Mouse (Mus musculus): ENCODE results near the gene Card6.

Card6 gene

GRCm38 (mm10) chr15:5097376-5097775 is 11.0 kb downstream of the Card6 start:
- in situ Hi-C loops (cut with MboI; ENCODE audit: unreplicated experiment in 2 of 2), result loop anchor here (25.0 kb wide), 3 partner anchors 1115 to 1790 kb away; no protein-coding TSS in a partner anchor

GRCm38 (mm10) chr15:5095534-5096301 is 12.6 kb downstream of the Card6 start:
- in situ Hi-C loops (cut with MboI; ENCODE audit: unreplicated experiment in 2 of 2), result loop anchor here (25.0 kb wide), 3 partner anchors 1117 to 1792 kb away; no protein-coding TSS in a partner anchor

DNA sequence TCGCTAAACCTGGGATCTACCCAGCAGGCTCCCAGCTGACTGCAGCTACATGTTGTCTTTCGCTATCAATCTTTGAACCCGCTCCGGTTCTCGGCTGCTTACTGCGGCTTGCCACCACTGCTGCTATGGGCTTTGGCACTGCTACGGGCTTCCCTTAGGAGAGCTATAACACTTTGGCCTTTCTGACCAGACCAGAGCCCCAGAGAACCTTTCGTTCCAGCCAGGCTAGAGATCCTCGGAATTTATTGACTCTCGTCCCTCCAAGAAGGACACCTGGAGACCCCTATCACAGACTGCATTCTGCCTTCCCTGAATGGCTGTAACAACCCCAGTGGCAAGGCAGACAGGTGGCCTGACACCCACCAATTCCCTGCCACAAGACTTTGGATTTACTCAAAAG is 18.2 kb downstream of the Card6 start:
- in situ Hi-C loops (cut with MboI; ENCODE audit: unreplicated experiment in 2 of 2), result loop anchor here (25.0 kb wide), 3 partner anchors 1122 to 1797 kb away; no protein-coding TSS in a partner anchor

DNA sequence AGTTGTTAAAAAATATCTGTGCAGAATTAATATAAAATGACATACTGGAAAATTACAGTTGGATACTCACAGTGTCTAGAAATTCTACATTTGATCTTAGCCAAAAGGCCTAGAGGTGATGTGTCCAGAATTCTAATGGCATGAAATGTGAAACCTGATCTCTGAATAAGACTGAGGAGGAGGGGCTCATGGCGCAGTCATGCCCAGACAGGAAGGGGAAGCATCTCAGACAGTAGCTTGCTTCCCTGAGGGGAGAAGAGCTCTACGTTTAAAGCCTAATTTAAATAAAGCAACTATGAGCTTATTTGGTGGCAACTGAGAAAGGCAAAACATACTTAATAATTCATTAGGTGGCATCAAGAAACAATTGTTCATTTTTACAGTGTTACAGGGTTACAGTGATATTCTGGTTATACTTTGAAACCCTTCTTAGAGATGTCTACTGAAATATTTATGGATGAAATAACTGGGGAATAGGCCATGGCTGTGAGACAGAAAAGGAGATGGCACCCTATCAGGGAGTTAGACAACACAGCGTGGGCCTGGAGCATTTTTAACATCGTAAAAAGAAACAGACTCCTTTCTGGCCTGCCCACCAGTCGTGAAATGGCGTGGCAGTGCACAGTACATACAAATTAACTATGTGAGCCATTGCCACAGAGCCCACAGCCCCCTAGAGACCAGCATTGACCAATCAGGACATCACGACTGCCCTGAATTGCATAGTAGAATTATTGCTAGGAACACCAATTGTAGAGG is 19.3 kb downstream of the Card6 start:
- in situ Hi-C loops (cut with MboI; ENCODE audit: unreplicated experiment in 2 of 2), result loop anchor here (5.0 to 25.0 kb wide), 8 partner anchors 986 to 1798 kb away; no protein-coding TSS in a partner anchor

- in situ Hi-C loops (cut with MboI; ENCODE audit: unreplicated experiment in 2 of 2), result loop anchor here (5.0 to 25.0 kb wide), 8 partner anchors 989 to 1801 kb away; no protein-coding TSS in a partner anchor
These were observed 22.2 kb downstream of the Card6 start for GRCm38 (mm10) chr15:5086162-5086561.

DNA sequence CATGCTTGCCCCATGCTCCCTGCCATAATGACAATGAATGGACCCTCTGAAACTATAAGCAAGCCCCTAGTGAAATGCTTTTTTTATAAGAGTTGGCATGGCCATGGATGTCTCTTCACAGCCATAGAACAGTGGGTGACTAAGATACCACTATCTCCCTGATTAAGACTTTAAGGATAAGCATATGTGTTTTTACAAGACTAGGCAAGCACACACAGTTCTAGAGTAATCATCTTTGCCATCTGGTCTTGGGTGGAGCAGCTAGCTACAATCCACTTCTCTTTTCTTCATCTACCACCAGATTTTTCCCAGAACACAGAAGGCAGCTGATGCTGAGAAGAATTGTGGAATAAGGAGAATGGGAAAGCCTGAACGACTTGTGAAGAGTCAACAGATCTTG is 27.1 kb downstream of the Card6 start:
- in situ Hi-C loops (cut with MboI; ENCODE audit: unreplicated experiment in 2 of 2), result loop anchor here (10.0 to 25.0 kb wide), 6 partner anchors 994 to 1806 kb away; no protein-coding TSS in a partner anchor

- in situ Hi-C loops (cut with MboI; ENCODE audit: unreplicated experiment in 2 of 2), result no loop called here
These were observed 39.4 kb downstream of the Card6 start for GRCm38 (mm10) chr15:5068801-5069518.

DNA sequence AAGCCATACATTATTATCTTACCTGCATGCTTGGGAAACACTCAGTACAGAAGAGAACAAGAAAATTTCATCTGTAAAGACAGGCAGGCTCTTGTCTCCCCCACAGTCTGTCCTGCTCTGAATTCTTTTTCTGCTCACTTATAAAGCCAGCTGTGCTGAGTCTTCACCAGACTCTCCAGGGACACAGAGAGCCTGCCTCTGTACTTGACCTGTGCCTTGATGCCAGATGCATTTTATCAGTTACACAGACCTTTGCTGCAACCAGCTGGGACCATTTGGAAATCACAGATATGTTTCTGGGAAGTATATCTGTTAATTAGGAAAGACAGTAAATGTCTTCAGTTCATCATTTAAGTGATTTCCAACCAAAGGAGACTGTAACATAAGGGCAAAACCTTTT is 44.7 kb downstream of the Card6 start, which contains the start of gene C7:
TSS of gene C7 (minus strand) at position 106 of the 400 bp plus-strand sequence.
- in situ Hi-C loops (cut with MboI; ENCODE audit: unreplicated experiment in 2 of 2), result no loop called here
